Mouse (Mus musculus) bone marrow macrophage, adult 2 months (primary cell): ENCODE data around the gene Rfc4.

Experiments used
- CTCF ChIP-seq: IDR thresholded peaks from 2 replicates; pipeline ENCODE4 v1.5.1; 2012; ENCODE audit warnings: low read depth, mild to moderate bottlenecking, low read length, moderate library complexity
- POLR2A ChIP-seq: IDR thresholded peaks from 2 replicates; pipeline ENCODE4 v1.6.1; 2012; ENCODE audit warnings: mild to moderate bottlenecking, low read depth, low read length, borderline replicate concordance

DNA sequence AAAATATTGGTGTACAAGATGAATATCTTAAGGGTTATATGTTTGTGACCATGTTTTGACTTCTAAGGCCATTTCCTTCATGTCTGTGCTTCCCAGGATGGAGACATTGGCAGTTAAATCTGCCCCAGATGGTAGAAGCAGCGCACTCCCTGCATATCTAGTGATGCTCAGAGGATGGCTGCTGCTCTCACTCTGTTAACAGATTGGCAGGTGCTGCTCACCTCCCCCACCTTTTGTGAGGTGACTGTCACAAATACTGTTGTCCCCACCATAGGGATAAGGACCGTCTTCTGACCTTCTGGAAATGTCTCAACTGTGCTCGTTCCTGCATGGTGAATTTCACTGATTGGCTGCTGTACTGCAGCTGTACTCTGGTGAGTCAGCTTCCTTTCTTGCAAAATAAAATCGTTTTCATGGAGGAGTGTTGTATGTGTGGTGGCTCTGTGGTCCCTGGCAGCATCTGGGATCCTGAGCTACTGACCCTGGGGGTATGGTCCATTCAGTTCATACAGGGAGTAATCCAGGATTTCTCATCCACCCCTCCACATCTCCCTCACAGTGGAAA, 9.0 kb upstream of the Rfc4 start:
- TF ChIP-seq POLR2A (no peak), CTCF (no peak)
